Mouse (Mus musculus): ENCODE measurements around the gene Cux1. TPM values are rescaled to one million over a fixed set of nuclear protein-coding genes. Genes with fewer than 3 reads are reported as not detected.
A peak's percentile ranks its signal among the peaks of the same experiment; 100 is the strongest.

Cux1 gene
- 39.0 and 42.1 TPM in 2 replicates for polyA plus RNA-seq (2012; rRNA removed)
- 64.3 and 77.8 TPM in 2 replicates for polyA plus RNA-seq (2014; fragmentation: Nextera tagmentation; extraction: Ambion mirVana)

- peak; percentile 92 for DNase-seq (ENCODE audit: low spot score)
- peak within 1 kb of the TSS; percentile 99 for H3K4me2 ChIP-seq (replicated peaks; ENCODE audit: low read depth, low read length, severe bottlenecking)
- no peaks in the 10 kb centered on the region for H3K9me3 ChIP-seq (ENCODE audit: control insufficient read depth, low read length)
- peak within 1 kb of the TSS; percentile 88 for H3K9ac ChIP-seq (ENCODE audit: low read depth, low read length, severe bottlenecking)
- H3K4me3 ChIP-seq (replicated peaks; ENCODE audit: low read length) = peak within 1 kb of the TSS; percentile 93
- TF ChIP-seq POLR2A (IDR thresholded peaks at IDR 0.05; ENCODE audit: borderline replicate concordance, extremely low read depth, insufficient read depth, insufficient read length) = peak; percentile 46; the same call in 1 of the 2 replicates
- no peaks in the 10 kb centered on the region for H3K36me3 ChIP-seq (ENCODE audit: control insufficient read depth, insufficient read depth, low read length)
- H3K27me3 ChIP-seq (ENCODE audit: control insufficient read depth, insufficient read depth, low read length) = peaks cover 42% of the 10 kb centered on the region
- peak within 1 kb of the TSS; percentile 81 for H3K27ac ChIP-seq (replicated peaks; ENCODE audit: low read depth, low read length)
- peaks cover 22% of the 10 kb centered on the region for H3K4me1 ChIP-seq (ENCODE audit: control insufficient read depth, insufficient read depth, low read length)
- under 1% methylated on average over 58 of the region's 103 CpGs for WGBS
- ATAC-seq (ENCODE audit: low FRiP score, low read depth) = peak; percentile 89
Observed at GRCm38 (mm10) chr5:136567176-136568025, at the start of gene Cux1. Gene Cux1, minus strand, starts transcription at chr5:136567490.

GRCm38 (mm10) chr5:136612391-136612790 is 45.1 kb upstream of the Cux1 start:
- 71% methylated on average over 1 of the region's 1 CpGs for WGBS
- no peak overlapping the region for H3K27ac ChIP-seq (replicated peaks; ENCODE audit: low read depth, low read length)
- no peak overlapping the region for H3K9ac ChIP-seq (ENCODE audit: low read depth, low read length, severe bottlenecking)
- DNase-seq (ENCODE audit: low spot score) = no peak
- TF ChIP-seq POLR2A (IDR thresholded peaks at IDR 0.05; ENCODE audit: borderline replicate concordance, extremely low read depth, insufficient read depth, insufficient read length) = no peak
- no peak overlapping the region for H3K4me3 ChIP-seq (replicated peaks; ENCODE audit: low read length)
- no peak overlapping the region for H3K4me2 ChIP-seq (replicated peaks; ENCODE audit: low read depth, low read length, severe bottlenecking)
- H3K4me1 ChIP-seq (ENCODE audit: control insufficient read depth, insufficient read depth, low read length) = no peaks in the 10 kb centered on the region
- no peak for ATAC-seq (ENCODE audit: low FRiP score, low read depth)
- H3K9me3 ChIP-seq (ENCODE audit: control insufficient read depth, low read length) = no peaks in the 10 kb centered on the region
- H3K27me3 ChIP-seq (ENCODE audit: control insufficient read depth, insufficient read depth, low read length) = no peaks in the 10 kb centered on the region
- no peaks in the 10 kb centered on the region for H3K36me3 ChIP-seq (ENCODE audit: control insufficient read depth, insufficient read depth, low read length)

- no peak for TF ChIP-seq POLR2A (IDR thresholded peaks at IDR 0.05; ENCODE audit: borderline replicate concordance, extremely low read depth, insufficient read depth, insufficient read length)
- ATAC-seq (ENCODE audit: low FRiP score, low read depth) (no peak), DNase-seq (ENCODE audit: low spot score) (no peak)
- Histone ChIP-seq H3K27ac (replicated peaks; ENCODE audit: low read depth, low read length) (no peak overlapping the region), H3K4me3 (replicated peaks; ENCODE audit: low read length) (no peak overlapping the region), H3K4me2 (replicated peaks; ENCODE audit: low read depth, low read length, severe bottlenecking) (no peak overlapping the region), H3K36me3 (ENCODE audit: control insufficient read depth, insufficient read depth, low read length) (no peaks in the 10 kb centered on the region), H3K9me3 (ENCODE audit: control insufficient read depth, low read length) (no peaks in the 10 kb centered on the region), H3K4me1 (ENCODE audit: control insufficient read depth, insufficient read depth, low read length) (no peaks in the 10 kb centered on the region), H3K27me3 (ENCODE audit: control insufficient read depth, insufficient read depth, low read length) (no peaks in the 10 kb centered on the region), H3K9ac (ENCODE audit: low read depth, low read length, severe bottlenecking) (no peak overlapping the region)
- 35% methylated on average over 6 of the region's 6 CpGs for WGBS
Observed at GRCm38 (mm10) chr5:136608814-136609434, 41.6 kb upstream of the Cux1 start.

- H3K4me3 ChIP-seq (replicated peaks; ENCODE audit: low read length) = no peak overlapping the region
- TF ChIP-seq POLR2A (IDR thresholded peaks at IDR 0.05; ENCODE audit: borderline replicate concordance, extremely low read depth, insufficient read depth, insufficient read length) = no peak
- DNase-seq (ENCODE audit: low spot score) (no peak), ATAC-seq (ENCODE audit: low FRiP score, low read depth) (no peak)
- no peak overlapping the region for H3K9ac ChIP-seq (ENCODE audit: low read depth, low read length, severe bottlenecking)
- no peak overlapping the region for H3K4me2 ChIP-seq (replicated peaks; ENCODE audit: low read depth, low read length, severe bottlenecking)
- WGBS = 85% methylated on average over 11 of the region's 11 CpGs
- no peaks in the 10 kb centered on the region for H3K9me3 ChIP-seq (ENCODE audit: control insufficient read depth, low read length)
- H3K36me3 ChIP-seq (ENCODE audit: control insufficient read depth, insufficient read depth, low read length) = no peaks in the 10 kb centered on the region
- H3K27ac ChIP-seq (replicated peaks; ENCODE audit: low read depth, low read length) = no peak overlapping the region
- no peaks in the 10 kb centered on the region for H3K4me1 ChIP-seq (ENCODE audit: control insufficient read depth, insufficient read depth, low read length)
- no peaks in the 10 kb centered on the region for H3K27me3 ChIP-seq (ENCODE audit: control insufficient read depth, insufficient read depth, low read length)
Observed at GRCm38 (mm10) chr5:136605144-136605543, 37.9 kb upstream of the Cux1 start.

- no peak for TF ChIP-seq POLR2A (IDR thresholded peaks at IDR 0.05; ENCODE audit: borderline replicate concordance, extremely low read depth, insufficient read depth, insufficient read length)
- Histone ChIP-seq H3K27ac (replicated peaks; ENCODE audit: low read depth, low read length) (no peak overlapping the region), H3K9me3 (ENCODE audit: control insufficient read depth, low read length) (no peaks in the 10 kb centered on the region), H3K4me3 (replicated peaks; ENCODE audit: low read length) (no peak overlapping the region), H3K36me3 (ENCODE audit: control insufficient read depth, insufficient read depth, low read length) (no peaks in the 10 kb centered on the region), H3K27me3 (ENCODE audit: control insufficient read depth, insufficient read depth, low read length) (no peaks in the 10 kb centered on the region), H3K9ac (ENCODE audit: low read depth, low read length, severe bottlenecking) (no peak overlapping the region), H3K4me1 (ENCODE audit: control insufficient read depth, insufficient read depth, low read length) (no peaks in the 10 kb centered on the region), H3K4me2 (replicated peaks; ENCODE audit: low read depth, low read length, severe bottlenecking) (no peak overlapping the region)
- no peak for DNase-seq (ENCODE audit: low spot score)
- no peak for ATAC-seq (ENCODE audit: low FRiP score, low read depth)
- WGBS = 71% methylated on average over 13 of the region's 13 CpGs
Observed at GRCm38 (mm10) chr5:136603176-136603964, 36.1 kb upstream of the Cux1 start.
